Mouse (Mus musculus) cerebellum, adult 2 months (tissue): ENCODE data around the gene Rbm6.

ENCODE experiments used
- CTCF ChIP-seq: fragments of 200-500 bp; IDR thresholded peaks from 2 replicates; pipeline ENCODE4 v1.5.1; 2011; ENCODE audit warnings: low read depth, mild to moderate bottlenecking, control low read depth, low read length, moderate library complexity, borderline replicate concordance; ENCODE audit not compliant: insufficient read depth
- POLR2A ChIP-seq: fragments of 200-500 bp; IDR thresholded peaks from 2 replicates; pipeline ENCODE4 v1.6.1; 2011; ENCODE audit warnings: low read length, control low read depth, borderline replicate concordance; ENCODE audit not compliant: insufficient read depth

DNA sequence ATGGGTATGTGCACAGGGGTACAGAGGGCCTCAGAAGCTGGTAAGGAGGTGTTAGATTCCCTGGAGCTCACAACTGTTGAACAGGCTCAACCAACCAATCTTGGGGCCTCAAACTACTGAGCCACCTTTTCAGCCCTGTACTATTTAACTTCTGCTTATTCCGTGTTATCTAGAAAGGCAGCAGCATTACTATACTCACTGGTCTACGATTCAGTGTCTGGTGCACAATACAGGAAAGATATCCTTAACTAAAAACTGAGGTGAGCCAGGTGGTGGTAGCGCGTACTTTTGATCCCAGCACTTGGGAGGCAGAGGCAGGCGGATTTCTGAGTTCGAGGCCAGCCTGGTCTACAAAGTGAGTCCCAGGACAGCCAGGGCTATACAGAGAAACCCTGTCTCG lies 24.1 kb downstream of the Rbm6 start:
- TF ChIP-seq POLR2A (no peak), CTCF (no peak)
